Mouse (Mus musculus): ENCODE measurements around the gene Eml2. TPM values are rescaled to one million over a fixed set of nuclear protein-coding genes. Genes with fewer than 3 reads are reported as not detected.

Gene Eml2
- polyA plus RNA-seq, 1 experiment from 2014 or later = 14.2 TPM

DNA sequence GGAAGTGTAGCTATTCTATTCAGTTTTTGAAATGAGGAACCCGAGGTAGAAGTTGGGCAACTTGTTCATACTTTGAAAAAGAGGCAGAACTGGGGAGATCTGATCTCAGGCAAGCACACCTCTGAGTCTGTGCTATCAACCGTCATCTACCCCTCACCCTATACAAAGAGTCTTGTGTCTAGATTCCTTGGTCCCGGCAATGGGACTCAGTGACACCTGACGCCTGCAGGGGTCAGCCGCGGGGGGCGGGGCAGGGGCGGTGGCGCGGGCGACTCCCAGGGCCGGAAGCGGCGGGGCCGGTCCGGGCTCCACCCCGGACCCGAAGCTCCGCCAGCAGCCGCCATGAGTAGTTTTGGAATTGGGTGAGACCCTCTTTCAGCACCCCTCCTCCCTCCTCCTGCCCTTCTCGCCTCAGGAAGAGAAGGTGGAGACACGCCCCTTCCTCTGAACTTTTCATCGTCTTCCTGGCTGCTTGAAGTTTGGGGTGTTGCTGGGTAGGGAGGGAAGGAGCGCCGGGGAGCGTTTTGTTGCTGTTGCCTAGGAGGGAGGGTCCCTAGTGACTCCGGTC lies 4.7 kb downstream of the Eml2 start:
- Histone ChIP-seq H3K4me1 (peaks cover 55% of the 10 kb centered on the region), H3K9me3 (no peaks in the 10 kb centered on the region), H3K27ac (peak overlapping the region; percentile 82), H3K36me3 (peaks cover 12% of the 10 kb centered on the region), H3K4me3 (peak overlapping the region; percentile 76), H3K27me3 (ENCODE audit: insufficient read depth, poor library complexity, severe bottlenecking) (peaks cover 46% of the 10 kb centered on the region)
- no peak for DNase-seq (ENCODE audit: low spot score)
- under 1% methylated on average over 27 of the region's 27 CpGs for WGBS

- Histone ChIP-seq H3K36me3 (peaks cover 32% of the 10 kb centered on the region), H3K27ac (no peak overlapping the region), H3K4me3 (no peak overlapping the region), H3K9me3 (no peaks in the 10 kb centered on the region), H3K4me1 (peaks cover 35% of the 10 kb centered on the region), H3K27me3 (ENCODE audit: insufficient read depth, poor library complexity, severe bottlenecking) (peaks cover 13% of the 10 kb centered on the region)
- DNase-seq (ENCODE audit: low spot score) = no peak
- 85% methylated on average over 2 of the region's 2 CpGs for WGBS
Measured at GRCm38 (mm10) chr7:19184250-19184649, 8.0 kb downstream of the Eml2 start.

GRCm38 (mm10) chr7:19184758-19185157 lies 8.5 kb downstream of the Eml2 start:
- H3K36me3 ChIP-seq = peaks cover 34% of the 10 kb centered on the region
- peaks cover 8% of the 10 kb centered on the region for H3K27me3 ChIP-seq (ENCODE audit: insufficient read depth, poor library complexity, severe bottlenecking)
- H3K27ac ChIP-seq = no peak overlapping the region
- H3K4me1 ChIP-seq = peaks cover 29% of the 10 kb centered on the region
- no peak for DNase-seq (ENCODE audit: low spot score)
- 87% methylated on average over 6 of the region's 6 CpGs for WGBS
- no peaks in the 10 kb centered on the region for H3K9me3 ChIP-seq
- H3K4me3 ChIP-seq = peak overlapping the region; percentile 5; the same call in 1 of the 2 replicates

DNA sequence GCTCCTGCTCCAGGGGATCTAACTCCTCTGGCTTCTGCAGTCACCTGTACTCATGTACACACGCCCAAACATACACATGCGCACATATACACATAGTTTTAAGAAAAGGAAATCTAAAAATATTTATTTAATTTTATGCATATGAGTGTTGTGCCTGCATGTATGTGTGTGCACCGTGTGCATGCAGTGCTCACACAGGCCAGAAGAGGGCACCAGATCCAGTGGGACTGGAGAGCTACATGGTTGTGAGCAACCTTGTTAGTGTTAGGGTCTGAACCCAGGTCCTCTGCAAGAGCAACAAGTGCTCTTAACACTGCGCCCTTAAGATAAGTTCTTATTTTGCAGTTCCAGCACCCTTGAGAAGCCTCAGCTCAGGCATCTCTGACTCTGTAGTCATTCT lies 18.5 kb downstream of the Eml2 start:
- Histone ChIP-seq H3K27ac (no peak overlapping the region), H3K4me1 (peaks cover 6% of the 10 kb centered on the region), H3K9me3 (peaks cover 5% of the 10 kb centered on the region; the same call in 1 of the 2 replicates), H3K36me3 (peaks cover 68% of the 10 kb centered on the region), H3K4me3 (no peak overlapping the region), H3K27me3 (ENCODE audit: insufficient read depth, poor library complexity, severe bottlenecking) (no peaks in the 10 kb centered on the region)
- DNase-seq (ENCODE audit: low spot score) = no peak
- 96% methylated on average over 4 of the region's 4 CpGs for WGBS

DNA sequence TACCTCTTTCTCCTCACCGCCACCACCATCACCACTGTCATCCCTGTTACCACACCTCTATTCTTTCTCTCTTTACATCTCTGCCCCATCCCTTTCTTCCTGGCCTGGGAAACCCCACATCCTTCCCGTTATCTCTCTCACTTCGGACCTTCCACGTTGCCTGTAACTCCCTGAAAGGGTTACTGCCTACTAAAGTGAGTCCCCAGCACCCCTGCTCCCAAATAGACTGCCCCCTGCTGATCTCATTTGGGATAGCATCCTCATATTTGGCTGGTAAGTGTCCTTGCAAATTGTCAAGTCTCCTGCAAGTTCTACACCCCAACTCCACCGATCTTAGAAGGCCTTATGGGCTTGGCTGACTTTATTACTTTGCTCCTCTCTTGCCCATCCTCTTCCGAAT lies 20.5 kb downstream of the Eml2 start:
- Histone ChIP-seq H3K27ac (no peak overlapping the region), H3K4me1 (peaks cover 7% of the 10 kb centered on the region), H3K36me3 (peaks cover 70% of the 10 kb centered on the region), H3K4me3 (no peak overlapping the region), H3K9me3 (peaks cover 5% of the 10 kb centered on the region; the same call in 1 of the 2 replicates), H3K27me3 (ENCODE audit: insufficient read depth, poor library complexity, severe bottlenecking) (no peaks in the 10 kb centered on the region)
- DNase-seq (ENCODE audit: low spot score) = no peak
- 53% methylated on average over 6 of the region's 6 CpGs for WGBS

- Histone ChIP-seq H3K4me3 (no peak overlapping the region), H3K27ac (no peak overlapping the region), H3K27me3 (ENCODE audit: insufficient read depth, poor library complexity, severe bottlenecking) (no peaks in the 10 kb centered on the region), H3K4me1 (peaks cover 5% of the 10 kb centered on the region; the same call in 1 of the 2 replicates), H3K9me3 (peaks cover 5% of the 10 kb centered on the region; the same call in 1 of the 2 replicates), H3K36me3 (peaks cover 68% of the 10 kb centered on the region)
- DNase-seq (ENCODE audit: low spot score) = no peak
- 33% methylated on average over 2 of the region's 2 CpGs for WGBS
Measured at GRCm38 (mm10) chr7:19197985-19198384, 21.8 kb downstream of the Eml2 start.

DNA sequence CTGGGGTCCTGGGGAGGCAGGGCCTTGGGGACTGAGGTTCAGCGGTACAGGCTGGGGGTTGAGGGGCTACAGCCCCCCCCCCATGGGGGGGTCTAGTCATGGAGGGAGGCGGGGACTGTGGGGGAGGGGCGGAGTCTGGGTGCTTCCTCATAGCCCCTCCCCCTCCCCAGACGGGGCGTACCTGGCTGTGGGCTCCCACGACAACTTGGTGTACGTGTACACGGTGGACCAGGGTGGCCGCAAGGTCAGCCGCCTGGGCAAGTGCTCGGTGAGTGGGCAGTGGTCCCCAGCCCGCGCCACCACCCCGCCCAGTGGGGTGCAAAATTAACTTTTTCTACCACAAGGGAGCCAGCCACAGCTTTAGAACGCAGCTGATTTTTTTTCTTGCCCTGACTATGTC lies 25.4 kb downstream of the Eml2 start:
- no peaks in the 10 kb centered on the region for H3K27me3 ChIP-seq (ENCODE audit: insufficient read depth, poor library complexity, severe bottlenecking)
- no peaks in the 10 kb centered on the region for H3K9me3 ChIP-seq
- H3K4me1 ChIP-seq = peaks cover 5% of the 10 kb centered on the region; the same call in 1 of the 2 replicates
- DNase-seq (ENCODE audit: low spot score) = no peak
- no peak overlapping the region for H3K4me3 ChIP-seq
- peaks cover 63% of the 10 kb centered on the region for H3K36me3 ChIP-seq
- H3K27ac ChIP-seq = no peak overlapping the region
- 63% methylated on average over 13 of the region's 15 CpGs for WGBS

GRCm38 (mm10) chr7:19202065-19202850 lies 26.0 kb downstream of the Eml2 start:
- H3K9me3 ChIP-seq = no peaks in the 10 kb centered on the region
- no peak overlapping the region for H3K27ac ChIP-seq
- peaks cover 57% of the 10 kb centered on the region for H3K36me3 ChIP-seq
- H3K4me1 ChIP-seq = peaks cover 5% of the 10 kb centered on the region; the same call in 1 of the 2 replicates
- 56% methylated on average over 15 of the region's 15 CpGs for WGBS
- no peak overlapping the region for H3K4me3 ChIP-seq
- DNase-seq (ENCODE audit: low spot score) = no peak
- no peaks in the 10 kb centered on the region for H3K27me3 ChIP-seq (ENCODE audit: insufficient read depth, poor library complexity, severe bottlenecking)

DNA sequence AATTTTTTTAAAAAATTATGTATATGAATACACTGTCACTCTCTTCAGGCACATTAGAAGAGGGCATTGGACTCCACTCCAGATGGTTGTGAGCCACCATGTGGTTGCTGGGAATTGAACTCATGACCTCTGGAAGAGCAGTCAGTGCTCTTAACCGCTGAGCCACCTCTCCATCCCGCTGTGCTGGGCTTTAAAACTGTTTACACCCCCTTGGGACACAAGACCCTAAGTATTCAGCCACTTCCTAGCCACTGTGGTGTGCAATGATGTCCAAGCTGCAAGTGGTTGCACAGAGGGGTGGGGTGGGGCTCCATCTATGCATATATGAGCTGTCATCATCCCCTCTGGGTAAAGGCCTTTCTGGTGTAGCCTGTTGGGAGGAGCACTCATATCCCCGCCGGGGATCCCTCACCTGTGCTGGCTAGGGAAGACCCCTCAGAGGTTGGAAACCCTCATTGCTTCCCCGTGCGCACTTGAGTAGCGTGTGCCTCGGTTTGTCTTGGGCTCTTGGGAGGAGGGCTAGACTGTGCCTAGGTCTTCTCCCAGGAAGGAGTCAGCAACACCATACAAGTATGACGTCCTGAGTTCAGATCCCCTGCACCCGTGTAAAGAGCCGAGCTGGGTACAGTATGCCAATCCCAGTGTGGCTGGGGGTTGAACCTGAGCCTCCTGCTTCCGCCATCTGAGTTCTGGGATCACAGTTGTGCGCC lies 32.1 kb downstream of the Eml2 start:
- WGBS = 76% methylated on average over 13 of the region's 13 CpGs
- no peak for DNase-seq (ENCODE audit: low spot score)
- Histone ChIP-seq H3K9me3 (no peaks in the 10 kb centered on the region), H3K36me3 (peaks cover 27% of the 10 kb centered on the region), H3K4me3 (no peak overlapping the region), H3K27me3 (ENCODE audit: insufficient read depth, poor library complexity, severe bottlenecking) (peaks cover 11% of the 10 kb centered on the region), H3K4me1 (peaks cover 13% of the 10 kb centered on the region), H3K27ac (no peak overlapping the region)

DNA sequence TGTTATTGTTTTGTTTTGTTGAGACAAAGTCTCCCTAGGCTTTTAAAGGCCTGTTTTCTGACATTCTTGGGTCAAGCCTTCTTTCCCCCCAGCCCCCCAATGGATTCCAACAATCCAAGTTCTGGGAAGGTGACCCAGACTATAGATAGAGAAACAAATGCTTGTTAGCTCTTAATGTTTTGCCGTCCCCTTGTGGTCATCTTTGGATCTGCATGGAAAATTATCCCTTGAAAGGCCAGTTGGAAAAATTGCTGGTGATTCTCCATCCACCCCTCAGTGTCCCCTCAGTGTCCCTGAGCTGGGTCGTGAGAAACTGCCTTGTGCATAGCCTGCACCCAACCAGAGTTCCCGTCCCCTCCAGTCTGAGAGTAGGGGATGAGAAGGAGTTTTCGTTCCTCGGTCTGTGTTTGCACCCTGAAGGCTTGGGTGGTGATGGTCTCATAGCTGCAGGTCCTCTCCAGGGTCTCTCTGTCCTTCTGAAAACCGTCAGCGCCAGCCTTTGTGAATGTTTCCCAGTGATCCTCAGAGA lies 32.8 kb downstream of the Eml2 start:
- 46% methylated on average over 7 of the region's 7 CpGs for WGBS
- DNase-seq (ENCODE audit: low spot score) = no peak
- Histone ChIP-seq H3K9me3 (no peaks in the 10 kb centered on the region), H3K27me3 (ENCODE audit: insufficient read depth, poor library complexity, severe bottlenecking) (peaks cover 17% of the 10 kb centered on the region), H3K36me3 (peaks cover 22% of the 10 kb centered on the region), H3K27ac (no peak overlapping the region), H3K4me1 (peaks cover 14% of the 10 kb centered on the region), H3K4me3 (no peak overlapping the region)

GRCm38 (mm10) chr7:19209494-19209893 lies 33.3 kb downstream of the Eml2 start:
- WGBS = 80% methylated on average over 4 of the region's 4 CpGs
- Histone ChIP-seq H3K4me3 (no peak overlapping the region), H3K27ac (no peak overlapping the region), H3K27me3 (ENCODE audit: insufficient read depth, poor library complexity, severe bottlenecking) (peaks cover 18% of the 10 kb centered on the region), H3K4me1 (peaks cover 14% of the 10 kb centered on the region), H3K36me3 (peaks cover 17% of the 10 kb centered on the region), H3K9me3 (no peaks in the 10 kb centered on the region)
- DNase-seq (ENCODE audit: low spot score) = no peak

DNA sequence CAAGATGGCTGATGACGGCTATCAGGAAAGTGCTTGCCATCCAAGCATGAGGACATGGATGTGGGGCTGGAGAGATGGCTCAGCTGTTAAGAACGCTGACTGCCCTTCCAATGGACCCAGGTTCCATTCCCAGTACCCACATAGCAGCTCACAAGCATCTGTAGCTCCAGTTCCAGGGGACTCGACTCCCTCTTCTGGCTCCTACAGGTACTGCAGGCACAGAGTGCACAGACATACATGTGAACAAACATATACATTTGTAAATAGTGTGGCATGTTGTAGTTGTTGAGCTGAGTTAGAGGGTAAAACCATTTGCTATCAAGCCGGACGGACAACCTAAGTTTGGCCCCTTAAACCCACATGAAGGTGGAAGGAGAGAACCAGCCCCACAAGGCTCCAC lies 33.8 kb downstream of the Eml2 start:
- peaks cover 14% of the 10 kb centered on the region for H3K4me1 ChIP-seq
- DNase-seq (ENCODE audit: low spot score) = no peak
- H3K4me3 ChIP-seq = no peak overlapping the region
- peaks cover 12% of the 10 kb centered on the region for H3K36me3 ChIP-seq
- 84% methylated on average over 5 of the region's 5 CpGs for WGBS
- H3K27ac ChIP-seq = no peak overlapping the region
- H3K9me3 ChIP-seq = no peaks in the 10 kb centered on the region
- H3K27me3 ChIP-seq (ENCODE audit: insufficient read depth, poor library complexity, severe bottlenecking) = peaks cover 18% of the 10 kb centered on the region

All from heart, embryonic 10.5 days (tissue).